Mouse (Mus musculus) ES-Bruce4 (cell line): ENCODE measurements around the gene H2al1i.
"Not testable (repeated sequence)": the region's sequence is repeated elsewhere in the genome, so short reads cannot be mapped to it uniquely, and the experiment has no call there.

Experiments used
- CTCF ChIP-seq: IDR thresholded peaks from one replicate; pipeline ENCODE4 v1.8.1; 2011; ENCODE audit warnings: low read depth, low read length
- EP300 ChIP-seq: IDR thresholded peaks from 2 replicates; pipeline ENCODE4 v1.6.1; 2011; ENCODE audit warnings: low read depth, low read length; ENCODE audit not compliant: insufficient read depth

DNA sequence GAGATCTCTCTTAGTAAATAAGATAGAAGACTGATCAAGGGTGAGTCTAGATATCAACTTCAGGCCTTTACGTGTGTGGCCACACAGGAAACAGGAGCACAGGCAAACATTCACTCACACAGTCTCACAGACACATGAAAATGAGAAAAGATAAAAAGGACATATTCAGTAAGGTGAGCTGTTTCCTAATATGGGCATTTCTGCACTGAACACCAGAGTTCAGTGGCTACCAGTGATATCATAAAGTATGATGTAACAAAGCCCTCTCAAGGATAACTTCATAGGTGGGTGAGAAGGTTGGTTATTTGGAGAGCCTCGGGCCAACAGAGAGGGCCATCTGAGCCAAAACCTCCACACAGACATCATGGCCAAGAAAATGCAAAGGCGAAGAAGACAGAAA, 25.5 kb upstream of the H2al1i start, which contains the start of gene H2al1a:
- not testable (repeated sequence) for TF ChIP-seq CTCF, EP300
